Mouse (Mus musculus) stomach, embryonic 15.5 days (tissue): ENCODE measurements around the gene Ttc3. TPM values are rescaled to one million over a fixed set of nuclear protein-coding genes. Genes with fewer than 3 reads are reported as not detected.

ENCODE experiments used
- ATAC-seq: fragments of 200-750 bp; cut with Nextera tagmentation; 2 replicates; pipeline ENCODE4 v1.8.0; 2017; ENCODE audit warnings: low read depth, moderate number of reproducible peaks, moderate TSS enrichment; ENCODE audit not compliant: insufficient read depth, low FRiP score
- H3K27ac ChIP-seq: fragments of 300-500 bp; sonication (generic); 2 replicates; pipeline ENCODE4 v1.5.1; 2015; ENCODE audit warnings: mild to moderate bottlenecking, inconsistent platforms
- H3K27me3 ChIP-seq: fragments of 300-500 bp; sonication (generic); replicated peaks from 2 replicates; pipeline ENCODE4 v1.6.1; 2015; ENCODE audit warnings: inconsistent platforms
- H3K36me3 ChIP-seq: fragments of 300-500 bp; sonication (generic); 2 replicates; pipeline ENCODE4 v1.6.1; 2015; ENCODE audit warnings: inconsistent platforms
- H3K4me1 ChIP-seq: fragments of 300-500 bp; sonication (generic); 2 replicates; pipeline ENCODE4 v1.6.1; 2015; ENCODE audit warnings: inconsistent platforms
- H3K4me2 ChIP-seq: fragments of 300-500 bp; sonication (generic); 2 replicates; pipeline ENCODE4 v1.6.1; 2015; ENCODE audit warnings: mild to moderate bottlenecking, inconsistent platforms
- H3K4me3 ChIP-seq: fragments of 300-500 bp; sonication (generic); replicated peaks from 2 replicates; pipeline ENCODE4 v1.5.1; 2015; ENCODE audit warnings: inconsistent platforms
- H3K9ac ChIP-seq: fragments of 300-500 bp; sonication (generic); 2 replicates; pipeline ENCODE4 v1.6.1; 2015; ENCODE audit warnings: inconsistent platforms
- H3K9me3 ChIP-seq: fragments of 300-500 bp; sonication (generic); 2 replicates; pipeline ENCODE4 v1.6.1; 2016; ENCODE audit warnings: inconsistent platforms
- WGBS: fragments of 180-500 bp; shearing (Covaris S2); methylation state at CpG from one replicate; pipeline ENCODE4 v1.1.7; 2015; 5-methylcytosine and 5-hydroxymethylcytosine counted together
- polyA plus RNA-seq: library from polyadenylated mRNA; unstranded; fragments of >200 nt; fragmentation: Nextera tagmentation; extraction: Ambion mirVana; gene quantifications from 2 replicates; pipeline ENCODE4 v1.2.1, GENCODE M21; 2015

The Ttc3 gene
- polyA plus RNA-seq, 1 experiment from 2014 or later = 183 TPM

DNA sequence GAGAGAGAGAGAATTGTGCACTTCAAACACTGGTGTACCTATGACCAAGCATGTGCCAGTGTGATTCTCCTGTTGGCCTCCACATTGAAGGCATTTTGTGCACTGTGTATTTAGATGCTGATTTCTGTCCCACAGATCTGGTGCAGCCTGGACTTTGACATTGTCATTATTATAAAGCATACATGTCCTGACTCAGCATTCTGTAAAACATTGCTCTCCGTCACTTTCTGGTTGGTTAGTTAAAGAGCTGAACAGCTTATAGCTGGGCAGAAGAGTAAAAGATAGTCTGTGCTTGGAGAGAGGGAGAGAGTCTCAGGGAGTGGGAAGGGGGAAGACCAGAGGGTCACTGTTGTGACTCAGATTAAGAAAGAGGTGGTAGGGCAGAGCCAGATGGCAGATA is 24.7 kb upstream of the Ttc3 start:
- H3K4me2 ChIP-seq = no peak overlapping the region
- WGBS = 82% methylated on average over 1 of the region's 1 CpGs
- H3K4me3 ChIP-seq = no peak overlapping the region
- no peaks in the 10 kb centered on the region for H3K36me3 ChIP-seq
- H3K9me3 ChIP-seq = no peaks in the 10 kb centered on the region
- H3K27me3 ChIP-seq = no peaks in the 10 kb centered on the region
- no peaks in the 10 kb centered on the region for H3K4me1 ChIP-seq
- no peak overlapping the region for H3K9ac ChIP-seq
- ATAC-seq = no peak
- H3K27ac ChIP-seq = no peak overlapping the region

DNA sequence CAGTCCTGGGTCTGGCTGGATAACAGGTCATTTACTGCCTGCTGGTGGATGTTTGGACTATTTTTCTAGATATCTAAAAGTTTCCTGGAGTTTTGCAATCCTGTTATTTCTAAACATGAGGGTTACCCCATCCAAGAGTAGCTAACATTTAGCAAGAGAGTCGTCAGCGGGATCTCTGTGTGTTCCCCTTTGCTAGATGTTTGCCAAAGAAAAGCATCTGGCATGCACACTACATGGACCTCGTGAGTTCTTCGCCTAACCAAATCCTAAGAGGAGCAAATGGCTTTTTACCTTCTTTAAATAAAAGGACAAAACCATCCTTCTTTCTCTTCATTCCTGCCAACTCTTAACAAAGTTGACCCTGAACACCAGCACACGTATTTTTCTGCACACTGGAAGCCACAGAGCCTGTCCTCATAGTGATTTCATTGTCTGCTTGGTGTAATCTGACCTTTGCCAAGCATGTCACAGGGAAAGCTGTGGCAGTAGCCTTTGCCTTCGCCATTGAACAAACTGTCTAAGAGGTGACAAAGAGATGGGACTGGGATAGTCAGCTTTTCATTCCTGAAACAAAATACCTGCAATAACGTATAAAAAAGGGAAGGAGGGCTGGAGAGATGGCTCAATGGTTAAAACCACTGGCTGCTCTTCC is 23.2 kb upstream of the Ttc3 start:
- Histone ChIP-seq H3K4me1 (no peaks in the 10 kb centered on the region), H3K9ac (no peak overlapping the region), H3K4me3 (no peak overlapping the region), H3K4me2 (no peak overlapping the region), H3K36me3 (no peaks in the 10 kb centered on the region), H3K27ac (no peak overlapping the region), H3K9me3 (no peaks in the 10 kb centered on the region), H3K27me3 (no peaks in the 10 kb centered on the region)
- ATAC-seq = no peak
- WGBS = 75% methylated on average over 7 of the region's 7 CpGs

DNA sequence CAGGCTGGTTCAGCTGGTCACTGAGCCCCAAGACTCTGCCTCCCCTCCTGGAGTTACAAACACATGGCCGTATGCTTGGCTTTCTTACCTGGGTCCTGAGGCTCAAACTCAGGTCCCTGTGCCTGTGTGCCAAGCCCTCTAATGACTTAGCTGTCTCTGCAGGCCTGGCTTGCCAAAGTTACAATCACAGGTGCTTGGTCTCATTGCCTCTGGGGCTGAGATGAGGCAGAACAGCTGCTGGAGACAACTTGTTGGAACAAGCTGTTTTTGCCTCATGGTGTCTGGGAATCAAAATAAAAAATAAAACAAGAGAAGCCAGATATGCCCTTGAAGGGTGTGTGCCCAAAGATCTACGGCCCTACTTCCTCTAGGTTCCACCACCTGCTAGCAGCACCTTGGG is 21.6 kb upstream of the Ttc3 start:
- WGBS = 79% methylated on average over 2 of the region's 2 CpGs
- ATAC-seq = no peak
- Histone ChIP-seq H3K36me3 (no peaks in the 10 kb centered on the region), H3K4me3 (no peak overlapping the region), H3K4me1 (no peaks in the 10 kb centered on the region), H3K9me3 (no peaks in the 10 kb centered on the region), H3K4me2 (no peak overlapping the region), H3K27ac (no peak overlapping the region), H3K27me3 (no peaks in the 10 kb centered on the region), H3K9ac (no peak overlapping the region)

DNA sequence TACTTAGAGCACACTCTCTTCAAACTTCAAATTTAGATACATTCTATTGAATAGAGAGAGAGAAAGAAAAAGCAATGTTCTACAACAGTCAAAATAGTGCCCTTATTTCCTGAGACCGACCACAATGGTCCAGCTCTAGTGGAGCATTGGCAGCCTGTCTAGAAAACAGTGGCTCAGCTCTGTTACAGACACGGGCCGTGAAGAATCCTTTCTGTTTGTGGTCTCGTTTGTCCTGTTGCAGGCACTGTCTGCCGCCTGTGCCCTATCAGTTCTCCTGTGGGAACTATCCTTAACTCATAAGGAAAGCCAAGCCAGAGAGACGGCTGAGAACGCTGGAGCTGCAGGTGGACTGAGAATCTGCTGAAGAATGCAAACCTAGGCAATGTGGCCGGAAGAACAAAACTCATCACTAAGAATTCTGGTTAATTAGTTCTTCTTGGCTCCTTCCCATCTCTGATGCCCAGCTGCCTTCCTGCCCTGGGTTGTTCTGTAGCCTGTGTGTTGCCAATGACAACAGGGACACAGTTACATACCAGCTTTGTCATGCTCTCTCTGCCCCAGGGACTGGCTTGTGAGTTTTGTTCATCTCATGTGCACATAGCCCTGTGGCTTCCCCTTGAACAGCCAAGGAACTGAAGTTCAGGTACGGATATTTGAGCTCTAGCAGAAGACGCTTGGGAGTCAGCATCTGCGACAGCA is 20.7 kb upstream of the Ttc3 start:
- Histone ChIP-seq H3K4me1 (peaks cover 3% of the 10 kb centered on the region; the same call in 1 of the 2 replicates), H3K4me2 (no peak overlapping the region), H3K9me3 (no peaks in the 10 kb centered on the region), H3K27ac (no peak overlapping the region), H3K36me3 (no peaks in the 10 kb centered on the region), H3K27me3 (no peaks in the 10 kb centered on the region), H3K4me3 (no peak overlapping the region), H3K9ac (no peak overlapping the region)
- ATAC-seq = no peak
- 59% methylated on average over 11 of the region's 11 CpGs for WGBS

DNA sequence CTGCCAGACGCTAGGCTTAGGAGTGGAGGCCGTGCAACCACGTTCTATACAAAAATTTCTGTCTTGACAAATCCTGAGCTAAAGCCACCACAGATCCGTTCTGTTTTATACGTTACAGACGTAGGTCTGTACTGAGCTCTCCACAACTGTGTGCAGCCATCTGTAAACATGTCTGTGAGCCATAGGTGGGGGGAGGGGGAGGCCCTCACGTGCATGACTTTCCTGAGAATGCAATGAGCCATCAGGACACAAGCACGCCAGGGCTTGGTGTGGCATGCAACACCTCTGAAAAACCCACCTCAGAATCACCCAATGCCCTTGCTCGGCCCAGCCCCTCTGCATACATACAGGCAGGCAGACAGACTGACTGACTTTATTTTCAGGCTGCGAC is 20.1 kb upstream of the Ttc3 start:
- 54% methylated on average over 10 of the region's 10 CpGs for WGBS

DNA sequence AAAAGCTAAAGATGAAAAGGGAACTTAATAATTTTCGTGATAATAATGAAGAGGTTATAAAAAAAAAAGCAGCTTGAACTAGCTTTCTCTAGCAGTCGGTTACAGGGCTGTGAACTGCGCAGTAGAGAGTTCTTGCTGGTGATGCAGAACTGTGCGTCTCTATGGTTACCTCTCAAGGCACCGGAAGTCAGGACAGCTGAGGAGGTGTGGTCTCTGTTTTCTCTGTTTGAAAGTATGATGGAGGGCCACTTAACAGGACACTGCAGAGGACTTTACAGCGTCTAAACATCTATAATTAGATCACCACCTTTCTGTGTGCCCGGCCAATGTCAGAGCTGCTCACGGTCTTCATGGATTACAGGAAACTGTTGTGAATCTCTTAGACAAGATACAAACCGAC is 16.0 kb upstream of the Ttc3 start:
- peaks cover 3% of the 10 kb centered on the region; the same call in 1 of the 2 replicates for H3K4me1 ChIP-seq
- no peak overlapping the region for H3K4me3 ChIP-seq
- no peak overlapping the region for H3K9ac ChIP-seq
- H3K4me2 ChIP-seq = no peak overlapping the region
- no peak overlapping the region for H3K27ac ChIP-seq
- no peak for ATAC-seq
- H3K36me3 ChIP-seq = no peaks in the 10 kb centered on the region
- no peaks in the 10 kb centered on the region for H3K9me3 ChIP-seq
- 21% methylated on average over 9 of the region's 9 CpGs for WGBS
- H3K27me3 ChIP-seq = no peaks in the 10 kb centered on the region

More for the DNA sequence above, 20.1 kb upstream of the Ttc3 start:
- Histone ChIP-seq H3K9ac (no peak overlapping the region), H3K27me3 (no peaks in the 10 kb centered on the region), H3K9me3 (no peaks in the 10 kb centered on the region), H3K36me3 (no peaks in the 10 kb centered on the region), H3K4me1 (peaks cover 3% of the 10 kb centered on the region; the same call in 1 of the 2 replicates), H3K4me3 (no peak overlapping the region), H3K4me2 (no peak overlapping the region), H3K27ac (no peak overlapping the region)
- no peak for ATAC-seq

DNA sequence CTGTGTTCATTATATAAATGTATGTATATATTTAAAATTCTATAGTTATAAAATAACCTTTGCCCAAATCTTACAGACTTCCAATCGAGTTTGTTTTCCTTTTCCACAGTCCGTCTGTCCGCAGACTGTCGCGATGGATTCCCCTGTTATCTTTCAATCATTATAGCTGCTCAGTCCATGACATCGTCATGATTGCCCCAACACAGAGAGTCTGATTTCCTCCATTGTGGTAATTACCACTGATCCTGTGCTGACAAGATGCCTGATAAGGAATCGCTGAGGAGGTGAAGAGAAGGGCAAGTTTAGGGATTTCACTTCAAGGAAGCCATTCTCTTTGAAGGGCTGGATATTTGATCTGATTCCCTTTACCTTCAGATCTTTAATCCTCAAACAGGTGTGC is 14.4 kb upstream of the Ttc3 start:
- Histone ChIP-seq H3K9me3 (no peaks in the 10 kb centered on the region), H3K4me3 (no peak overlapping the region), H3K27me3 (no peaks in the 10 kb centered on the region), H3K36me3 (no peaks in the 10 kb centered on the region), H3K9ac (no peak overlapping the region), H3K4me2 (no peak overlapping the region), H3K4me1 (peaks cover 3% of the 10 kb centered on the region; the same call in 1 of the 2 replicates), H3K27ac (no peak overlapping the region)
- 27% methylated on average over 7 of the region's 7 CpGs for WGBS
- no peak for ATAC-seq

DNA sequence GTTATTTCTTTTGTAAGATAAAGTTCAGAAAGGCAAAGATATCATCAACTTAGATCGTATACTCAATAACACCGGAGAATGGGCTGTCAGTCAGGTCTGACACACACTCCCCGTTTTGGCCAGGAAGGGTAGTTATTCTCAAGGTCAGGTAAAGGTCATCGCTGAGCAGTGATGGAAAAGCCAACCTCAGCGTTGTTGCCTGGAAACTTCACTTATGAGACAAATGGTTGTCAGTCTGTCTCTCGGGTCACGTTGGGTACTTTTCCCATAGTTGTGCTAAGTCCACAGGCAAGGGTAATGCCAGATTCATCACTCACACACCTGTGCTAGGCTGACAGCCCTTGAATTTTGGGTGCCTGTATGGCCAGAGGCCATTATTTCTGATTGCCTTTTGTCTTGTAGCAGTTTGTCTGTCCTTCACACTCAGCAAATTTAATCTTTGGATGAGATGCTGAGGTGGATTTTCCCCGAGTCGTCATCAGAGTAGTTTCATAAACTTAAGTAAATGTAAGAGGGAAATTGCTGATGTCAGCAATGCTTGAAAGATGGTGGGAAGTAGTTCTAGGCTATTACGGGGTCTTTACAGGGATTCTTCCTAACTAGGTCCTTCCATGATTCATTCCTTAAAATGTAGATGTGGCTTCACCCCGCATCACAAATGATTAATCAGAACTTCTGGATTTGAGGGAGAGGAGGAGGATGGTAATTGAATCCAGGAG is 13.5 kb upstream of the Ttc3 start:
- Histone ChIP-seq H3K4me1 (peaks cover 3% of the 10 kb centered on the region; the same call in 1 of the 2 replicates), H3K27ac (no peak overlapping the region), H3K9ac (no peak overlapping the region), H3K36me3 (no peaks in the 10 kb centered on the region), H3K4me3 (no peak overlapping the region), H3K9me3 (no peaks in the 10 kb centered on the region), H3K27me3 (no peaks in the 10 kb centered on the region), H3K4me2 (no peak overlapping the region)
- 43% methylated on average over 11 of the region's 11 CpGs for WGBS
- no peak for ATAC-seq

DNA sequence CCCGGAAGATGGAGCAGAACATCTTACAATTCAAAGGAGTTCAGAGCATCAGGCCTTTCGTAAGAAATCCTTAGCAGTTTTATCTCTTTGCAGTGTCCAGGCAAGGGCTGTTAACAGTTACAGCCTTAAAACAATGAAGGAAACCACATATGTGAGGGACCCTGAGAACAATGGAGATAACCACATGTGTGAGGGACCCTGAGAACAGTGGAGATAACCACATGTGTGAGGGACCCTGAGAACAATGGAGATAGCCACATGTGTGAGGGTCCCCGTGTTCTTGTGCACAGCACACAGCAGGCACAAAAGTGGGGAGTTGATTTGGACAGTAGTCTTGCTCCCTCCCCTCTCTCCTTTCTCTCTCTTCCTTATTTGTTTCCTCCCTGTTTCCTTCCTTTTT is 12.3 kb upstream of the Ttc3 start:
- H3K4me1 ChIP-seq = peaks cover 3% of the 10 kb centered on the region; the same call in 1 of the 2 replicates
- WGBS = 80% methylated on average over 3 of the region's 3 CpGs

DNA sequence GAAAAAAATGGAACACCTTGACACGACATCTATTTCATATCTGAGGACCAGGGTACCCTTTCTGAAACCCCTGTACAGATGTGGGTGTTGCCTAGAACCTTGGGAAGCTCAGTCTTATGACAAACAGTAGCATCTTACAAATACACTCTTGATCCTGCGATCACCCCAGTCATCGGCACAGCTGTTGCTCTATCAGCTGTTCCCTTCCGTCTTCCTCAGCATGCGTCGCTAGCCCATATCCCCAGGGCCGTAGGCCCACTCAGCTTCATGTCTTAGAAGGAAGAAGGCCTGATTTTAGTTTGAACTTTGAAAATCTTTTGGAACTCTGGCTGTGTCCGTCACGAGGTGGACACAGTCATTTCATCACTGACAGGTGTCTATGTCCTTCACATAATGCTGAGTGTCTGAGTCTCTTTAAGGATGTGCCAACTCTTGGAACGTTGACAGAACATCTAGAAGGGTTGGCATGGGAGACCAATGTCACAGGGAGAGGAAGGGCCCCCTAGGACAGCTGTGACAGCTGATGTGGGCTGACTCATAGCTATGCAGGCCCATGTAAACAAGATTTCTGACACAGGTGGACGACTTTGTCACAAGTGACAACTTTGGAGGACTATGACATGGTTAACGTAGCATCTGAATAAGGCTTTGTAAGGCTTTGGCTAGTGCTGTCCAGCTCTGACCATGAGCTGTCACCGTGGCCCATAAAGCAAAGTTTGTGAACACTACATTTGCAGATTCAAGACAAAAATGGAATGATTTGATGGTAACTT is 9.7 kb upstream of the Ttc3 start:
- Histone ChIP-seq H3K4me3 (no peak overlapping the region), H3K9me3 (no peaks in the 10 kb centered on the region), H3K27me3 (no peaks in the 10 kb centered on the region), H3K27ac (no peak overlapping the region), H3K4me2 (no peak overlapping the region), H3K9ac (no peak overlapping the region), H3K4me1 (no peaks in the 10 kb centered on the region), H3K36me3 (no peaks in the 10 kb centered on the region)
- ATAC-seq = no peak
- WGBS = 82% methylated on average over 13 of the region's 13 CpGs

More for the DNA sequence above, 12.3 kb upstream of the Ttc3 start:
- no peak overlapping the region for H3K9ac ChIP-seq
- no peak overlapping the region for H3K4me2 ChIP-seq
- no peak overlapping the region for H3K27ac ChIP-seq
- no peaks in the 10 kb centered on the region for H3K9me3 ChIP-seq
- no peak for ATAC-seq
- H3K4me3 ChIP-seq = no peak overlapping the region
- H3K27me3 ChIP-seq = no peaks in the 10 kb centered on the region
- H3K36me3 ChIP-seq = no peaks in the 10 kb centered on the region

DNA sequence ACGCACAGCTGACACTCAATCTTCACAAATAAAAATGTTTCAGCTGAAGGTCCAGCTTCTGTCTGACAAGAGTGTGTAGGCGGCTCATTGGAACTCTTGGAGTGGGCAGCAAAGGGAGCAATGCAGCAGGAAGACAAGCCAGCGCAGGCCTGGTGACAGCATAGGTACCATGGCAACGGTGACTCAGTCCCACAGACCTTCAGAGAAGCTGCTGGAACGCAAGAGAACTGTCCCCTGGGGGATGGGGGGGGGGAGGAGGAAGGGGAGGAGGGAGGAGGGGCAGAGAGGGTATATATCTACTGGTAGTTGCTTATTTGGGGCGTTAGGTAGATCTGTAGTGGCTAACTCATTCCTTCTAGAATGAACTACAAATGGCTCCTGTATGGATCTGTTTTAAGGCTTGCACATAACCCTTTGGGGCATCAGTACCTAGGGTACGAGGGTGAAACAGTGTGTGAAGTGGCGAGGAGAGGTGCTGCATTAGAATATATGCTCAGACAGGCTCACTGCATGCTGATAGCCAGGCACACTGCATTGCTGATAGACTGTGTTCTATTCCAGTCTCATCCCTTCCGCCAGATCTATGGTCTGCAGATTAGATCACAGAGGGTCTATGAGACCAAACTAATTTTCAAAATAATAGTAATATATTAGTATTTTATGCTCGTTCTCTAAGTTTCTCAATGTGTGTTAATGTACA is 8.1 kb upstream of the Ttc3 start:
- ATAC-seq = no peak
- H3K27ac ChIP-seq = no peak overlapping the region
- H3K27me3 ChIP-seq = no peaks in the 10 kb centered on the region
- no peak overlapping the region for H3K4me2 ChIP-seq
- no peaks in the 10 kb centered on the region for H3K9me3 ChIP-seq
- no peak overlapping the region for H3K9ac ChIP-seq
- WGBS = 47% methylated on average over 10 of the region's 10 CpGs
- H3K36me3 ChIP-seq = no peaks in the 10 kb centered on the region
- 0 out of 2 replicates have a peak, but pooled peaks cover 3% of the 10 kb centered on the region for H3K4me1 ChIP-seq
- H3K4me3 ChIP-seq = no peak overlapping the region
